Mouse (Mus musculus) stomach, embryonic 16.5 days (tissue): ENCODE measurements around the gene Pde4d. TPM values are rescaled to one million over a fixed set of nuclear protein-coding genes. Genes with fewer than 3 reads are reported as not detected.

ENCODE experiments used
- ATAC-seq: fragments of 200-750 bp; cut with Nextera tagmentation; 2 replicates; pipeline ENCODE4 v1.8.0; 2017; ENCODE audit warnings: moderate number of reproducible peaks, moderate TSS enrichment; ENCODE audit not compliant: insufficient read depth, low FRiP score
- H3K27ac ChIP-seq: fragments of 300-500 bp; sonication (generic); 2 replicates; pipeline ENCODE4 v1.5.1; 2014; ENCODE audit warnings: low read length
- H3K27me3 ChIP-seq: fragments of 300-500 bp; sonication (generic); 2 replicates; pipeline ENCODE4 v1.6.1; 2014; ENCODE audit warnings: low read length, control low read depth, mixed read lengths; ENCODE audit not compliant: control insufficient read depth, insufficient read depth
- H3K36me3 ChIP-seq: fragments of 300-500 bp; sonication (generic); 2 replicates; pipeline ENCODE4 v1.6.1; 2014; ENCODE audit warnings: low read length; ENCODE audit not compliant: control insufficient read depth, insufficient read depth
- H3K4me1 ChIP-seq: fragments of 300-500 bp; sonication (generic); 2 replicates; pipeline ENCODE4 v1.6.1; 2014; ENCODE audit warnings: low read length, control low read depth, mixed read lengths; ENCODE audit not compliant: control insufficient read depth, insufficient read depth
- H3K4me2 ChIP-seq: fragments of 300-500 bp; sonication (generic); 2 replicates; pipeline ENCODE4 v1.6.1; 2014; ENCODE audit warnings: low read depth, low read length, mixed read lengths
- H3K4me3 ChIP-seq: fragments of 300-500 bp; sonication (generic); replicated peaks from 2 replicates; pipeline ENCODE4 v1.5.1; 2014; ENCODE audit warnings: mild to moderate bottlenecking, low read length
- H3K9ac ChIP-seq: fragments of 300-500 bp; sonication (generic); 2 replicates; pipeline ENCODE4 v1.6.1; 2014; ENCODE audit warnings: low read length
- H3K9me3 ChIP-seq: fragments of 300-500 bp; sonication (generic); replicated peaks from 2 replicates; pipeline ENCODE4 v1.6.1; 2016; ENCODE audit warnings: low read length, control low read depth; ENCODE audit not compliant: control insufficient read depth
- WGBS: fragments of 180-500 bp; shearing (Covaris S2); extraction: QIAGEN DNeasy Blood & Tissue Kit; methylation state at CpG from one replicate; pipeline ENCODE4 v1.1.7; 2014; 5-methylcytosine and 5-hydroxymethylcytosine counted together
- polyA plus RNA-seq: library from polyadenylated mRNA; unstranded; fragments of >200 nt; fragmentation: Nextera tagmentation; extraction: Ambion mirVana; gene quantifications from 2 replicates; pipeline ENCODE4 v1.2.1, GENCODE M21; 2015

Gene Pde4d
- polyA plus RNA-seq, 1 experiment from 2014 or later = 22.1 TPM

DNA sequence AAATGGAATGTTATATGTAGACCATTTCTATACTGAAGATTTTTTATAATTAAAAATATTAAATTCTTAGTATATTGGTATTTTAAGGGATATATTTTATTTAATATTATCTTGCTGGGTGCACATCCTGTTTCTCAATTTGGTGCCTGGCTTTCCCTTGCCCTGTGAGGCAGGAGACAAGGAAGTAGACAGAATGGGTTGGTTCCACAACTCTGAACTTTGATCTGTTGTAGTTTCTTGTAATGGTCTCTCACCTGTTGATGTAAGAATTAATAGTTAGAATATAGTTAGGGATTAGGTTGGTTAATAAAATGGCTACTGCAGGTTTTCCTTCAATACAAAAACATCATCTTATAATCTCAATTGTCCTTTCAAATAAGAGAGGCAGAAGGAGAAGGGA lies 227.3 kb downstream of the Pde4d start:
- no peaks in the 10 kb centered on the region for H3K9me3 ChIP-seq
- H3K4me2 ChIP-seq = no peak overlapping the region
- H3K4me3 ChIP-seq = no peak overlapping the region
- H3K27ac ChIP-seq = no peak overlapping the region
- ATAC-seq = no peak
- H3K36me3 ChIP-seq = no peaks in the 10 kb centered on the region
- H3K9ac ChIP-seq = no peak overlapping the region
- no peaks in the 10 kb centered on the region for H3K4me1 ChIP-seq
- H3K27me3 ChIP-seq = no peaks in the 10 kb centered on the region

- Histone ChIP-seq H3K4me2 (no peak overlapping the region), H3K4me3 (no peak overlapping the region), H3K9ac (no peak overlapping the region), H3K27ac (no peak overlapping the region), H3K9me3 (no peaks in the 10 kb centered on the region), H3K36me3 (no peaks in the 10 kb centered on the region), H3K27me3 (no peaks in the 10 kb centered on the region), H3K4me1 (no peaks in the 10 kb centered on the region)
- 90% methylated on average over 4 of the region's 4 CpGs for WGBS
- ATAC-seq = no peak
Observed at GRCm38 (mm10) chr13:108683018-108683417, 233.3 kb downstream of the Pde4d start.

- H3K27ac ChIP-seq = no peak overlapping the region
- H3K27me3 ChIP-seq = no peaks in the 10 kb centered on the region
- no peak overlapping the region for H3K9ac ChIP-seq
- no peak for ATAC-seq
- H3K36me3 ChIP-seq = no peaks in the 10 kb centered on the region
- H3K4me2 ChIP-seq = no peak overlapping the region
- H3K4me3 ChIP-seq = no peak overlapping the region
- no peaks in the 10 kb centered on the region for H3K9me3 ChIP-seq
- H3K4me1 ChIP-seq = no peaks in the 10 kb centered on the region
- WGBS = 70% methylated on average over 7 of the region's 7 CpGs
Observed at GRCm38 (mm10) chr13:108685817-108686216, 236.1 kb downstream of the Pde4d start.

DNA sequence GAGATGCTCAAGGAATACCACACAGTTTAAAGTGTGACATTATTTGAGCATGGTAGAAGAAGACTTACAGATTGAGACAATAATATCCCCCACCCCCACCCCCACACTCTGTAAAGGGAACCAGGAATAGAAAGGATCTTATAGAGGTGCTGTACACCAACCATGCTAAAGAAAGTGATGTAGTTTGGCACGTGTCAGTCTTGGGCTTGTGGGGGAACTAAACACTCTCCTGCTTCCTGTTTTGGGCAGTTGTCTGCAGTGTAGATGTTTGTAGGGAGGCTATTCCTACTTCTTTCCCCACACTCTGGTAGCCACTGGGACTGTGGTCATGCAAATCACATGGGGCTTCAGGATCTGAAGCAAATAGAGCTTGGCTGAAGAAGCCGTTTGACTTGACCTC lies 236.5 kb downstream of the Pde4d start:
- no peak for ATAC-seq
- Histone ChIP-seq H3K27me3 (no peaks in the 10 kb centered on the region), H3K4me2 (no peak overlapping the region), H3K4me3 (no peak overlapping the region), H3K36me3 (no peaks in the 10 kb centered on the region), H3K4me1 (no peaks in the 10 kb centered on the region), H3K9ac (no peak overlapping the region), H3K27ac (no peak overlapping the region), H3K9me3 (no peaks in the 10 kb centered on the region)
- WGBS = 79% methylated on average over 2 of the region's 2 CpGs

DNA sequence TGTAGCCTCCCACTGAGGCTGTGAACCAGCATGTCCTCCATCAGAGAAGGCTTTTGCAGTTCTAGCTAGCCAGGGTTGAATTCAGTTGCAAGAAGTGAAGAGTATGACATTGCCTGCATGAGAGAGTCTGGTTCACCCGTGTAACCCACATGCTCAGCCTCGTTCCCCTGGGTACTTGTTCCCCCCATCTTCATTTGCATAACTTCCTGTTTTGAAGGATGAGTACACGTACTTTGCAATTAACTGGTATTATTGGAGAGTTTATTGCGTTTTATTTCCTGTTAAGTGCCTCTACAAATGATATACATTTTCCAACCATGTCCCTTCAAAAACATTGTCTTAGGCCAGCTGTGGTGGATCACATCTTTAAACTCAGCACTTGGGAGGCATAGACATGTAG lies 237.1 kb downstream of the Pde4d start:
- H3K4me1 ChIP-seq = no peaks in the 10 kb centered on the region
- WGBS = 62% methylated on average over 4 of the region's 4 CpGs
- no peak overlapping the region for H3K4me3 ChIP-seq
- H3K9me3 ChIP-seq = no peaks in the 10 kb centered on the region
- no peak for ATAC-seq
- H3K27ac ChIP-seq = no peak overlapping the region
- H3K4me2 ChIP-seq = no peak overlapping the region
- no peak overlapping the region for H3K9ac ChIP-seq
- no peaks in the 10 kb centered on the region for H3K36me3 ChIP-seq
- H3K27me3 ChIP-seq = no peaks in the 10 kb centered on the region

GRCm38 (mm10) chr13:108692883-108693550 lies 243.3 kb downstream of the Pde4d start:
- Histone ChIP-seq H3K9ac (no peak overlapping the region), H3K4me2 (no peak overlapping the region), H3K9me3 (no peaks in the 10 kb centered on the region), H3K27me3 (no peaks in the 10 kb centered on the region), H3K36me3 (no peaks in the 10 kb centered on the region), H3K4me3 (no peak overlapping the region), H3K27ac (no peak overlapping the region), H3K4me1 (no peaks in the 10 kb centered on the region)
- 84% methylated on average over 12 of the region's 12 CpGs for WGBS
- no peak for ATAC-seq

- H3K4me2 ChIP-seq = no peak overlapping the region
- no peaks in the 10 kb centered on the region for H3K36me3 ChIP-seq
- H3K9ac ChIP-seq = no peak overlapping the region
- ATAC-seq = no peak
- H3K4me1 ChIP-seq = no peaks in the 10 kb centered on the region
- 83% methylated on average over 4 of the region's 4 CpGs for WGBS
- H3K9me3 ChIP-seq = no peaks in the 10 kb centered on the region
- no peaks in the 10 kb centered on the region for H3K27me3 ChIP-seq
- no peak overlapping the region for H3K27ac ChIP-seq
- no peak overlapping the region for H3K4me3 ChIP-seq
Observed at GRCm38 (mm10) chr13:108705441-108705840, 255.7 kb downstream of the Pde4d start.

GRCm38 (mm10) chr13:108714032-108714431 lies 264.3 kb downstream of the Pde4d start:
- no peaks in the 10 kb centered on the region for H3K9me3 ChIP-seq
- H3K4me1 ChIP-seq = no peaks in the 10 kb centered on the region
- WGBS = 79% methylated on average over 3 of the region's 3 CpGs
- H3K4me3 ChIP-seq = no peak overlapping the region
- H3K36me3 ChIP-seq = no peaks in the 10 kb centered on the region
- no peak overlapping the region for H3K9ac ChIP-seq
- H3K27me3 ChIP-seq = no peaks in the 10 kb centered on the region
- no peak for ATAC-seq
- no peak overlapping the region for H3K4me2 ChIP-seq
- H3K27ac ChIP-seq = no peak overlapping the region

DNA sequence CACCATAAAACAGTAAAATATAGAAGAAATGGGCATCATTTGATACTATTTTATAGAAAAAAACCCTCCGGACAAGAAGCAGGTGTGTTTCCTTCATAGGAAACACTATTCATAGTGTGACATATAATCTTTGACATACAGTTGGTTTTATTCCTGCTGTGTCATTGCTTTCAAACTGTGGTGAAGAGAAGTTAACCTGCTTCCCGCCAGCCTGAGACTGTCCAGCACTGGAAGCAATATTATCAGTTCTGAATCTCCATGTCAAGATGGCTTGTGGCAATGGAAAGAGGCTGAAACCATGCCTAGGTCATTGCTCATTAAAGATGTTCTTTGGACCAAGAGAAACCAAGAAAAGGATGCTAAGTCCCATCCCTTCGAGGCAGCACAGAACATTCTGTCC lies 265.3 kb downstream of the Pde4d start:
- Histone ChIP-seq H3K27me3 (no peaks in the 10 kb centered on the region), H3K4me1 (no peaks in the 10 kb centered on the region), H3K9me3 (no peaks in the 10 kb centered on the region), H3K27ac (no peak overlapping the region), H3K36me3 (no peaks in the 10 kb centered on the region), H3K4me3 (no peak overlapping the region), H3K4me2 (no peak overlapping the region), H3K9ac (no peak overlapping the region)
- ATAC-seq = no peak
- 82% methylated on average over 3 of the region's 3 CpGs for WGBS

GRCm38 (mm10) chr13:108722234-108722633 lies 272.5 kb downstream of the Pde4d start:
- no peaks in the 10 kb centered on the region for H3K36me3 ChIP-seq
- H3K9ac ChIP-seq = no peak overlapping the region
- H3K27ac ChIP-seq = no peak overlapping the region
- no peaks in the 10 kb centered on the region for H3K9me3 ChIP-seq
- no peak overlapping the region for H3K4me2 ChIP-seq
- ATAC-seq = no peak
- H3K27me3 ChIP-seq = no peaks in the 10 kb centered on the region
- 78% methylated on average over 5 of the region's 5 CpGs for WGBS
- H3K4me3 ChIP-seq = no peak overlapping the region
- H3K4me1 ChIP-seq = no peaks in the 10 kb centered on the region
